Mouse (Mus musculus) embryonic fibroblast, embryonic 13.5 days (primary cell): ENCODE measurements around the gene Irf3.

ENCODE experiments used
- CTCF ChIP-seq: IDR thresholded peaks from 2 replicates; pipeline ENCODE4 v1.5.1; 2011; ENCODE audit warnings: mild to moderate bottlenecking, control low read depth, low read length, moderate library complexity, borderline replicate concordance; ENCODE audit not compliant: insufficient read depth
- POLR2A ChIP-seq: IDR thresholded peaks from 2 replicates; pipeline ENCODE4 v1.6.1; 2011; ENCODE audit warnings: low read depth, mild to moderate bottlenecking, control low read depth, low read length, moderate library complexity

GRCm38 (mm10) chr7:45045741-45046140 lies 48.3 kb downstream of the Irf3 start:
- TF ChIP-seq POLR2A (no peak), CTCF (no peak)
